Mouse (Mus musculus) heart, adult 8-10 months (tissue): ENCODE measurements around the gene Vps11. TPM values are rescaled to one million over a fixed set of nuclear protein-coding genes. Genes with fewer than 3 reads are reported as not detected.
"Not testable (repeated sequence)": the region's sequence is repeated elsewhere in the genome, so short reads cannot be mapped to it uniquely, and the experiment has no call there.

Experiments used
- DNase-seq: peaks from one replicate; pipeline ENCODE4 v3.0.0; 2022; ENCODE audit warnings: low spot score
- total RNA-seq, 4 experiments: library from RNA; stranded (reverse); gene quantifications; 2 replicates each; pipeline ENCODE4 v1.2.4; 2022

Vps11 gene
- 10 to 100 TPM; 15.3 to 20.2 (median 16.5) TPM for total RNA-seq

- DNase-seq: peak; percentile 95
These were observed at the start of gene Vps11 for GRCm38 (mm10) chr9:44361190-44361917. Gene Vps11 (minus strand): TSS chr9:44361670.

GRCm38 (mm10) chr9:44410647-44411336 is 49.3 kb upstream of the Vps11 start:
- no peak for DNase-seq

- DNase-seq: not testable (repeated sequence)
These were observed 47.2 kb upstream of the Vps11 start for GRCm38 (mm10) chr9:44408693-44409092.

GRCm38 (mm10) chr9:44407752-44408097 is 46.3 kb upstream of the Vps11 start:
- DNase-seq: no peak

GRCm38 (mm10) chr9:44406906-44407751 is 45.7 kb upstream of the Vps11 start, which contains the start of the genes Rps25 and Trappc4:
Gene Rps25 (plus strand): TSS chr9:44407139.
Gene Trappc4 (minus strand): TSS chr9:44407600.
- peak; percentile 95 for DNase-seq

- DNase-seq: no peak
These were observed 43.5 kb upstream of the Vps11 start for GRCm38 (mm10) chr9:44405011-44405410.

GRCm38 (mm10) chr9:44401081-44401480 is 39.6 kb upstream of the Vps11 start:
- DNase-seq: peak; percentile 68

GRCm38 (mm10) chr9:44399795-44400114 is 38.3 kb upstream of the Vps11 start:
- DNase-seq: no peak

- no peak for DNase-seq
These were observed 37.8 kb upstream of the Vps11 start for GRCm38 (mm10) chr9:44399114-44399794.

GRCm38 (mm10) chr9:44398551-44398950 is 37.1 kb upstream of the Vps11 start:
- DNase-seq: no peak

- DNase-seq: no peak
These were observed 36.6 kb upstream of the Vps11 start for GRCm38 (mm10) chr9:44398087-44398486.

GRCm38 (mm10) chr9:44396684-44397411 is 35.4 kb upstream of the Vps11 start, which contains the start of gene Slc37a4:
Gene Slc37a4 (plus strand): TSS chr9:44396852.
- DNase-seq: peak; percentile 95

- DNase-seq: peak; percentile 72
These were observed 30.0 kb upstream of the Vps11 start for GRCm38 (mm10) chr9:44391466-44391865.

GRCm38 (mm10) chr9:44389273-44389672 is 27.8 kb upstream of the Vps11 start:
- DNase-seq: no peak

GRCm38 (mm10) chr9:44387221-44387620 is 25.8 kb upstream of the Vps11 start:
- no peak for DNase-seq

- DNase-seq: no peak
These were observed 23.1 kb upstream of the Vps11 start for GRCm38 (mm10) chr9:44384596-44384995.

- DNase-seq: no peak
These were observed 18.4 kb upstream of the Vps11 start for GRCm38 (mm10) chr9:44379862-44380261.

- DNase-seq: peak; percentile 99
These were observed 17.8 kb upstream of the Vps11 start, which contains the start of gene Hyou1 for GRCm38 (mm10) chr9:44379054-44379834. Gene Hyou1 (plus strand): TSS chr9:44379490.

- DNase-seq: no peak
These were observed 16.8 kb upstream of the Vps11 start for GRCm38 (mm10) chr9:44378153-44378730.

- DNase-seq: not testable (repeated sequence)
These were observed 15.9 kb upstream of the Vps11 start for GRCm38 (mm10) chr9:44377335-44377734.
